Mouse (Mus musculus) ZHBTc4 (cell line): Measurements from ENCODE around the gene Aasdh.
A peak's percentile ranks its signal among the peaks of the same experiment; 100 is the strongest.

ENCODE experiments used
- DNase-seq: peaks from one replicate; pipeline ENCODE4 v3.0.0-alpha.2; 2011; ENCODE audit warnings: low read depth, low spot score

Gene Aasdh

GRCm38 (mm10) chr5:76843448-76843847 lies 61.9 kb downstream of the Aasdh start:
- peak; percentile 75 for DNase-seq

- peak; percentile 51 for DNase-seq
These were observed 63.5 kb downstream of the Aasdh start for GRCm38 (mm10) chr5:76841859-76842258.

- no peak for DNase-seq
These were observed 65.5 kb downstream of the Aasdh start for GRCm38 (mm10) chr5:76839786-76840185.

GRCm38 (mm10) chr5:76837018-76837417 lies 68.3 kb downstream of the Aasdh start:
- peak; percentile 76 for DNase-seq

GRCm38 (mm10) chr5:76832529-76833210 lies 72.6 kb downstream of the Aasdh start:
- DNase-seq = no peak

GRCm38 (mm10) chr5:76828527-76829240 lies 76.6 kb downstream of the Aasdh start:
- no peak for DNase-seq
